Mouse (Mus musculus) spleen, adult 2 months (tissue): ENCODE data around the gene Pigp.

ENCODE experiments used
- CTCF ChIP-seq: fragments of 200-500 bp; IDR thresholded peaks from 2 replicates; pipeline ENCODE4 v1.5.1; 2011; ENCODE audit warnings: mild to moderate bottlenecking, inconsistent platforms; ENCODE audit not compliant: insufficient read depth, insufficient read length, insufficient replicate concordance; ENCODE audit errors: extremely low read depth
- POLR2A ChIP-seq: fragments of 200-500 bp; IDR thresholded peaks from 2 replicates; pipeline ENCODE4 v1.6.1; 2011; ENCODE audit warnings: low read depth, low read length, inconsistent platforms

GRCm38 (mm10) chr16:94327781-94328711 is 43.6 kb downstream of the Pigp start, which contains the start of gene Ripply3:
- TF ChIP-seq CTCF (no peak), POLR2A (no peak)
